Mouse (Mus musculus) cerebellum, adult 2 months (tissue): ENCODE results near the gene Olfr221. TPM values are rescaled to one million over a fixed set of nuclear protein-coding genes. Genes with fewer than 3 reads are reported as not detected.

Experiments
- DNase-seq, 2 experiments: peaks; one replicate each; pipeline ENCODE4 v3.0.0; 2021
- H3K27ac ChIP-seq: fragments of 200-500 bp; 2 replicates; pipeline ENCODE4 v1.5.1; 2012; ENCODE audit warnings: low read length, control low read depth, inconsistent platforms; ENCODE audit not compliant: insufficient read depth
- H3K27me3 ChIP-seq: fragments of 200-500 bp; 2 replicates; pipeline ENCODE4 v1.6.1; 2012; ENCODE audit warnings: inconsistent platforms, mild to moderate bottlenecking, low read length, moderate library complexity; ENCODE audit not compliant: control insufficient read depth, insufficient read depth
- H3K4me1 ChIP-seq: fragments of 200-500 bp; 2 replicates; pipeline ENCODE4 v1.6.1; 2011; ENCODE audit warnings: low read length; ENCODE audit not compliant: control insufficient read depth, insufficient read depth
- H3K4me3 ChIP-seq: fragments of 200-500 bp; replicated peaks from 2 replicates; pipeline ENCODE3; 2011; ENCODE audit warnings: mild to moderate bottlenecking, low read depth, low read length, control low read depth; ENCODE audit not compliant: insufficient read depth
- CTCF ChIP-seq: fragments of 200-500 bp; IDR thresholded peaks from 2 replicates; pipeline ENCODE4 v1.5.1; 2011; ENCODE audit warnings: low read depth, mild to moderate bottlenecking, control low read depth, low read length, moderate library complexity, borderline replicate concordance; ENCODE audit not compliant: insufficient read depth
- POLR2A ChIP-seq: fragments of 200-500 bp; IDR thresholded peaks from 2 replicates; pipeline ENCODE4 v1.6.1; 2011; ENCODE audit warnings: low read length, control low read depth, borderline replicate concordance; ENCODE audit not compliant: insufficient read depth
- WGBS: fragments of 180-500 bp; shearing (Covaris S2); methylation state at CpG from one replicate; pipeline ENCODE4 v1.1.7; 2018; 5-methylcytosine and 5-hydroxymethylcytosine counted together
- polyA plus RNA-seq: library from polyadenylated mRNA; depleted of rRNA; stranded (reverse); fragments of >200 nt; gene quantifications from 2 replicates; pipeline ENCODE4 v1.2.3, GENCODE M21; 2012

Gene Olfr221
- polyA plus RNA-seq, 1 experiment, result 0.03 TPM

DNA sequence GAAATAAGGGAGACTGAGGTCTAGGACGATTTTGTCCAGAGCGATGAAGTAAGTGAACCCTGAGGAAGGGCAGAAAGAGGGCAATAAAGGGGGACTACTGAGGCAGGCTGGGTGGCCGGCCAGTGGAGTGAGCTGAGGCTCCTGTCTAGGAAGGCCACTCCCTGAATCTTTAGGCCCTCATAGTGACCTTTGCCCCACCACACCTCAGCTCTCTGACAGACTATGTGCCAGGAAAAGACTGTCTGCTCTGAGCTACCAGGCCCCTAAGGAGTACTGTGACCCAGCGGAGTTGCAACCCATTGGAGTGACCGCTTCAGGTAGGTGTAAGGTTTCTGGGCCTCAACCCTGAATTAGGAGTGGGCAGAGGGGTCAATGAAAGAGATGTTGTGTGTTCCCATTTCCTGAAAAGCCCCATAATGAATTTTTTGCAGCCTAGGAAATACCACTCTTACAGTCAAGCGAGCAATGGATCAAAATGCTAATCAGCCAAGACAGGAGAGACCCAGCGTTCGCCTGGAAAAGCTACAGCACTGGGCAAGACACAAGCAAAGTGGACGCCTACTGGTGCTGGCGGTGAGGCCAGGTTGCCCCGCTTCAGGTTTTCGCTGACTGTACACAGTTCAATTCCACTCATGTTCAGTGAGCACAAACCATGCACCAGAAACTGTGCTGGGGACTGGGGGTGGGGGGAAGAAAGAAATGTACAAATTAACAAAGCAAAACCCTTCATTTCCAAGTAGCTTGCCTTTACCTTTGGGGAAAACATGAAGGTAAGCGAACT, 25.4 kb downstream of the Olfr221 start:
- 42% methylated on average over 13 of the region's 13 CpGs for WGBS
- Histone ChIP-seq H3K27ac (peak overlapping the region; percentile 98), H3K27me3 (no peaks in the 10 kb centered on the region), H3K4me3 (no peak overlapping the region), H3K4me1 (peaks cover 29% of the 10 kb centered on the region)
- DNase-seq, result peak; percentile 28 to 29
- TF ChIP-seq CTCF, result no peak
- no peak for TF ChIP-seq POLR2A

DNA sequence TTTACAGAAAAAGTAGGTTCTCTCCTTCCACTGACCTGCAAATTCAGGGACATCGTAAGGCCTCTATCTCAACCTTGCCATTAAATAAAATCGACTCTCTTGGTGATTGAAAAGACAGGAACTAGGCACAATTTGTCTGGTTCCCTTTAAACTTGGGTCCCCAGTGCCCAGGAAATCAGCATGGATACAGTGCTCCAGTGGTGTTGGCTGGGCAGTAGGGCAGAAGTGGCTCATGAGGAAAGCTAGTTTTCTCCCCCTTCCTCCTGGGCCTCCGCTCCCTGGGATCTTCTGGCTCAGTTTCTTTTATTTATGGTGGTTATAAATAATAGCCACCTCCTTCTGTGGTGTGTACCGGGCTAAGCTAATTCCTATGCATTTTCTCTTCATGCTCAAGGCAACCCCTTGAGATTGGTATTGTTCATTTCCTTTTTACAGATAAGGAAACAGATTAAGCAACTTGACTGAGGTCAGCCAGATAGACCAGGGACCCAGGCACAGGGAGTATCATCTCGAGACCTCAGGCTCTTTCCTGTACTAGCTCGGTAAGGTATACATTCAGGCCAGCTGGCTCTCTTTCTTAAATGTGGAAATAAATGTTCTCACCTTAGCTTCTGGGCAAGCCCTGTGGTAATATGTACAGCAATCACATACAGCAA, 26.7 kb downstream of the Olfr221 start, which contains the start of gene Tmem253:
Gene Tmem253, plus strand, starts transcription at position 214 of the 656 bp plus-strand sequence.
- H3K27me3 ChIP-seq, result no peaks in the 10 kb centered on the region
- WGBS, result 5% methylated on average over 6 of the region's 6 CpGs
- peak; percentile 43 to 50 for DNase-seq
- peak within 1 kb of the TSS; percentile 98 for H3K27ac ChIP-seq
- H3K4me3 ChIP-seq, result peak within 1 kb of the TSS; percentile 93
- peak; percentile 24; the same call in 1 of the 2 replicates for TF ChIP-seq POLR2A
- no peak for TF ChIP-seq CTCF
- peaks cover 34% of the 10 kb centered on the region for H3K4me1 ChIP-seq

DNA sequence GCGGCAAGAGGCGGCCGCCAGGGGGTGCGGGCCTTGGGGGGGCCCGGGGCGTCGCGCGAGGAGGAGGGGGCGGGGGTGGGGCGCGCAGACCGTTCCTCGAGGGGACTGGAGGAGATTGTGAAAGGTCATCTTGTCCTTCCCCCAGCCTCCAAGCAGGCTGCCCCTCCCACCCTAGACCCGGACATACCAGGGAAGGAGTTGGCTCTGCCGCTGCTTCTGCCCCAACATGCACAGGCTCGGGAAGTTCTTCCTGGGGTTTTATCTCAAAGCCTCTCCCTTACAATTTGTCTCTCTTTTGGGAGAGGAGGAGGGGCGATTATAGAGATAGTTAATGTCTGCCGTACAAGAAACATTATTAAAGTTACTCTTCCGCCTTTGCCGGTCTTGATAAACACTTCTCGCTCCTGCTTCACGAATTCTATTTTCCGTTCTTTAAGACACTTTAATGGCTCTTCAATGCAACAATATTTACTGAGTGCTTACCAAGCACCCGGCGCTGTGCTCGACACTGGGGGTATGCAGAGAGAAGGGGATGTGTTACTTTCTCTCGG, 27.4 kb downstream of the Olfr221 start:
- no peaks in the 10 kb centered on the region for H3K27me3 ChIP-seq
- peak overlapping the region; percentile 98 for H3K27ac ChIP-seq
- H3K4me3 ChIP-seq, result peak overlapping the region; percentile 93
- peak; percentile 70 to 73 for DNase-seq
- TF ChIP-seq CTCF (no peak), POLR2A (peak; percentile 62; the same call in 1 of the 2 replicates)
- peaks cover 36% of the 10 kb centered on the region for H3K4me1 ChIP-seq
- under 1% methylated on average over 15 of the region's 28 CpGs for WGBS

DNA sequence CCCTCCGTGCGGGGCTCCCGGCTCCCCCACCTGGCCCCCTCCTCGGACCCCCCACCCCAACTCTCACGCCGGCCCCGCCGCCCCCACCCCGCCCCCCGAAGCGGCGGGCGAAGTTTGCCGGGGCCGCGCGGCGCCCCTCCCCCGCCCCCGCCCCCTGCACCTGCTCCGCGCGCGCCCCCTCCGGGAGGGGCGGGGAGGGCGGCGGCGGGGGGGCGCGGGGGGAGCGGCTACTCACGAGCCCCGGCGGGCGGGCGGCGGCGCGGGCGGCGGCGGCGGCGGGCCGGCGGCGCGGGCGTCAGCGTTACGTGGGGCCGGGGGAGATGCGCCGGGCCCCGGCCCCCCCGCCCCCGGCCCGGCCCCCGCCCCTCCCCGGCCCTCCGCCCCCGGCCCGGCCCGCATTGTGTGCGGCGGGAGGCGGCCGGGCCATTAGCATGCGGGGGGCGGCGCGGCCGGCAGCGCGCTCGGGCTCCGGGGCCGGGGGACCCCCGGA, 27.9 kb downstream of the Olfr221 start:
- no peaks in the 10 kb centered on the region for H3K27me3 ChIP-seq
- no peak for DNase-seq
- peaks cover 38% of the 10 kb centered on the region for H3K4me1 ChIP-seq
- no peak for TF ChIP-seq POLR2A
- no peak for TF ChIP-seq CTCF
- 2% methylated on average over 27 of the region's 80 CpGs for WGBS
- H3K27ac ChIP-seq, result no peak overlapping the region
- H3K4me3 ChIP-seq, result peak overlapping the region; percentile 93

DNA sequence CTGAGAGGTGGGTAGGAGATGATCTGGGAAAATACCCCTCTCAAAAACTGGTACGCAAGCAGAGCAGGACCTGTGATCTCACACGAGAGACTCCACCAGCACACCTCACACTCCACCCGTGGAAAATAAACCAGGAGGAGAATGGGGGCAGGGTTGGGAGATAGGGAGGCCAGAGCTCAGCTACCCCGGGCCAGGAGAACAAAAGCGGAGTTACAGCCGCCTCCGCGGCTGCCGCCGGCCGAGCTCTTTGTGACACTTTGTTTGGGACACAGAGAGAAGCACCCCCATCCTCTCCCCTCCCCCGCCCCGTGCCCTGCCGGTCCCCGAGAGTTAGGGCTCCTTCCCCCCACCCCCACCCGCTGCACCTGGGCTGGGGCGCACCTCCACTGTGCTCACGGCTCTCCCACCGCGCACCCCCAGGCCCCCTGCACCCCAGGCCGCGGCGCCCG, 28.5 kb downstream of the Olfr221 start:
- Histone ChIP-seq H3K4me1 (peaks cover 42% of the 10 kb centered on the region), H3K4me3 (peak overlapping the region; percentile 70), H3K27me3 (no peaks in the 10 kb centered on the region), H3K27ac (peak overlapping the region; percentile 96)
- peak; percentile 73 to 76 for DNase-seq
- TF ChIP-seq CTCF (no peak), POLR2A (peak; percentile 25; the same call in 1 of the 2 replicates)
- WGBS, result under 1% methylated on average over 20 of the region's 24 CpGs

DNA sequence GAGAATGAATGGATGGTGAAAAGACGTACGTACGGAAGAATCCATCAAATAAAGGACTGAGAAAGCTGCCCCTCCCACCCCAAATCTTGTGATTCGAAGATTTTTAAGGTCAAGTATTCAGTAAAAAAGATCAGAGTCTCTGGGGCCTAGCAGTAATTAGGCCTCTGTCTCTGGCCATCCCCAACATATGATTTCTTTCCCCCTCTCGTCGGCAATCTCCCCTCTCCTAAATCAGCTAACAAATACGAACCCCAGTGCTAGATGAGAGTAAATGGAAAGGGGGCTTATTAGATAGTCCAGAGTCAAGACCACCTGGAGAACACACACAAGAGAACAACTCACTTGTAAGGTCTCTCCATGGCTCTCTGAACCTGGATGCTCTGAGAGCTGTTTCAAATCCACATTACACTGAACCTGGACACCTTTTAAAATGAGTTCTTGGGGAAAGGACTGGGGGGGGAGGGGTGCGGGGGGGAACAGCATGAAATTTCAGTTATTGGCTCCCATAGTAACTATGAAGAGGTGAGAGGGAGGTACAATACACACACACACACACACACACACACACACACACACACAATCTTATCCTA, 29.1 kb downstream of the Olfr221 start:
- no peak overlapping the region for H3K4me3 ChIP-seq
- no peak for TF ChIP-seq POLR2A
- TF ChIP-seq CTCF, result no peak
- 10% methylated on average over 8 of the region's 8 CpGs for WGBS
- H3K27me3 ChIP-seq, result no peaks in the 10 kb centered on the region
- DNase-seq, result no peak
- peaks cover 45% of the 10 kb centered on the region for H3K4me1 ChIP-seq
- H3K27ac ChIP-seq, result peak overlapping the region; percentile 96; the same call in 1 of the 2 replicates

DNA sequence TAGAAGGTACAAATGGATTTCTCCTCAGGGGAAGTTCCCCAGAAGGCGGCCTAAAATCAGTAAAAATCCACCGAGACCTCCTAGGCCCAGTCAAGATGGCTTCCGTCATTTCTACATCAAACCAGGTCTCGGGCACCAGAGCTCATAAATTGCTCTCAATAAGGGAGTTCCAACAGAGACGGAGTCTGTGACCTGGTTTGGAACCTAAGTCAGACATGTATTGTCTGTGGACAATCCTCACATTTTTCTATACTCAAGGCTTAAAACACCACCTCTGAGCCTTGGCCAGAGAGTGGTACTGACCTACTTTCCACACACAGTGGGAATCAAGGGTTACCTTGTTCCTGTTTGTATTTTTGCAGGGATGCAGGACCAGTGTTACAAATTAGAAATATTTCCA, 29.7 kb downstream of the Olfr221 start:
- no peaks in the 10 kb centered on the region for H3K27me3 ChIP-seq
- H3K27ac ChIP-seq, result peak overlapping the region; percentile 90
- peak; percentile 65 to 66 for DNase-seq
- WGBS, result 9% methylated on average over 5 of the region's 5 CpGs
- H3K4me3 ChIP-seq, result no peak overlapping the region
- peaks cover 45% of the 10 kb centered on the region for H3K4me1 ChIP-seq
- no peak for TF ChIP-seq POLR2A
- no peak for TF ChIP-seq CTCF
